Mouse (Mus musculus): ENCODE data around the gene Thada. TPM values are rescaled to one million over a fixed set of nuclear protein-coding genes. Genes with fewer than 3 reads are reported as not detected.
A peak's percentile ranks its signal among the peaks of the same experiment; 100 is the strongest.

The Thada gene
- polyA plus RNA-seq, 1 experiment from 2014 or later, result 10.3 TPM

DNA sequence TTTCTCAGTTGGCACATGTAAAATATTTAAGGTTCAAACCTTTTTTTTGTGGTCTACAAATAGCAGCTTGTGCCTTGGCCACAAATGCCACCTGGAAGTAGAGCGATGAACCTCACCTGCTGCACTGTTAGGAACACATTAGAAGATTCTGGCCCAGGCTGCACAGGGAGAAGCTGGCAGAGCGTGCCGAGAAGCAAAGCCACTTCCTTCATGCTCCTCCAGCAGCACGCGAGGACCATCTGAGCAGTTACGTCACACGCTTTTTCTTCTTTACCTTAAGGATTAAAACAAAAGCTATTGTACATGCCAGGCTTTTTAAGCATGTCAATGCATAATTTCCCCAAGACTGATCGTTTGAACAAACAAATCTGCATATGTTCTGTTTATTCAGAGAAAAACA, 43.1 kb downstream of the Thada start:
- H3K4me3 ChIP-seq, result no peak overlapping the region
- H3K4me1 ChIP-seq, result peaks cover 5% of the 10 kb centered on the region; the same call in 1 of the 2 replicates
- 87% methylated on average over 8 of the region's 8 CpGs for WGBS
- H3K9me3 ChIP-seq (replicated peaks), result no peaks in the 10 kb centered on the region
- H3K36me3 ChIP-seq, result peaks cover 77% of the 10 kb centered on the region
- H3K27ac ChIP-seq (replicated peaks), result no peak overlapping the region
- DNase-seq (ENCODE audit: low spot score), result no peak
- no peaks in the 10 kb centered on the region for H3K27me3 ChIP-seq (ENCODE audit: low read depth, poor library complexity, severe bottlenecking)

DNA sequence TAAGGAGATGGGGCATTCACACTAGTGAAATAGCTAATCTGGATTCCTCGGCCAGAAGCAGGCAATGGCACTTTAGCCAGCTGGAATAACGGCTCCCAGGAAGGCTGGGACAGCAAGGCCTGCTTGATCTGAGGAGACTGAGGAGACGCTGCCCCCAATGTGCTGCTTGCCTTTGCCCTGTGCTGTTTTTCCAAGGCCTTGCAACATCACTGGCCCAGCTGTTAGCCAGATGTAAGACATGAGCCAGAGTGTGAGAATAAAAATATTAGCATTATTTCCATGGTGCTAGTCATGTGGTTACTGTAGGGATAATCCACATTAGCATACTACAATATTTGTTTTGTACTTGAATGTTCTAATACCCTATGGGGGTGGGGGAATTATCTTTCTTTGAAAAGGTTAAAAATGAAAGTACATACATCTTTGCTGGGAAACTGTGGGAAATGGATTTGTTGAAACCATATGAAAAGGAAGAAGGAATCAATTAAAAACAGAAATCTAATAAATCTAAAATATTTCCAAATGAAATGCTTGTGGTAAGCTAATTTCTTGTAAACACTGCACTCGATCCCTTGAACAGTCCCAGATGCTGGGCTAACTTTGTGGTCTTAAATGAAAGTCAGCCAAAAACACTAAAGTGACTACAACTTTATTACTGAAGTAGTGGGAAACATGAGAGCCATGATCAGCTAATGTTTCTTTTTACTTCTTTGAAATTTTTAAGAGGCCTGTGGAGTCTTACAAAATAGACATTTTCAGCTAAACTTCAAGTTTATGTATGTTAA, 43.8 kb downstream of the Thada start:
- Histone ChIP-seq H3K27ac (replicated peaks) (no peak overlapping the region), H3K36me3 (peaks cover 74% of the 10 kb centered on the region), H3K27me3 (ENCODE audit: low read depth, poor library complexity, severe bottlenecking) (no peaks in the 10 kb centered on the region), H3K4me3 (no peak overlapping the region), H3K9me3 (replicated peaks) (no peaks in the 10 kb centered on the region), H3K4me1 (peaks cover 5% of the 10 kb centered on the region; the same call in 1 of the 2 replicates)
- DNase-seq (ENCODE audit: low spot score), result no peak
- WGBS, result 77% methylated on average over 4 of the region's 4 CpGs

DNA sequence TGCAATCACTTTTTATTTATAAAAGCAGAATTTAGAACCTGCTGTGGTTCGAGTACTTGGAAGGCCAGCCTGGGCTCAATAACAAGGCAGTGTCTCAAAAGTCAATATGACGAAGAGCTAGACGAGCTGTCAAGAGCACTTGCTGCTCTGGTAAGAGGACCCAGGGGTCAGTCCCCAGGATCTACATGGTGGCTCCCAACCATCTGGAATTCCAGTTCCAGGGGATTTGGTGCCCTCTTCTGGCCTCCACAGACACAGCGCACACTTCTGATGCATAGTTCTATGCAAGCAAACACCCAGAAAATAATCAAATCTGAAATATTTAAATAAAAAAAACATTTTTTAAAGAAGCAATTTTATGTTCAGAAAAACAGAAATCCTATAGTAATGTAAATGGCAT, 45.0 kb downstream of the Thada start:
- whole genome bisulfite sequencing, result 97% methylated on average over 4 of the region's 4 CpGs
- no peaks in the 10 kb centered on the region for H3K27me3 ChIP-seq (ENCODE audit: low read depth, poor library complexity, severe bottlenecking)
- no peak overlapping the region for H3K4me3 ChIP-seq
- H3K27ac ChIP-seq (replicated peaks), result no peak overlapping the region
- DNase-seq (ENCODE audit: low spot score), result peak; percentile 20
- H3K9me3 ChIP-seq (replicated peaks), result no peaks in the 10 kb centered on the region
- peaks cover 66% of the 10 kb centered on the region for H3K36me3 ChIP-seq
- peaks cover 5% of the 10 kb centered on the region; the same call in 1 of the 2 replicates for H3K4me1 ChIP-seq

DNA sequence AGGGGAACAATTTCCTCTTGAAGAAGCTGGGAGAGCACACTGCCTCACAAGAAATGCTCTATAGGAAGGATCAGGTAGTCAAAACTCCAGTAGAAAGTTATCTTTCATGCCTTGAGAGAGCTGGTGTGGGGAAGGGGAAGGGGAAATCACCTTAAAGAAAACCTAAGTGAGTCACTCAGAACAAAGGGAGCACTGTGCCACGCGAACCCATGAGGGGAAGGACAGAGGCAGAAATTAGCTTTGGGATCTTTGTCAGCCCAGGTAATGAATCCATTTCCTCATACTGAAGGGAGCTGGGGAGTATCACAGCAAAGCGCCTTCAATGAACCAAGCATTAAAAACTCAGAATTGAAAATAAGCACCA, 45.7 kb downstream of the Thada start:
- Histone ChIP-seq H3K4me3 (no peak overlapping the region), H3K27ac (replicated peaks) (no peak overlapping the region), H3K4me1 (peaks cover 5% of the 10 kb centered on the region; the same call in 1 of the 2 replicates), H3K27me3 (ENCODE audit: low read depth, poor library complexity, severe bottlenecking) (no peaks in the 10 kb centered on the region), H3K36me3 (peaks cover 64% of the 10 kb centered on the region), H3K9me3 (replicated peaks) (no peaks in the 10 kb centered on the region)
- WGBS, result 84% methylated on average over 3 of the region's 3 CpGs
- DNase-seq (ENCODE audit: low spot score), result no peak

DNA sequence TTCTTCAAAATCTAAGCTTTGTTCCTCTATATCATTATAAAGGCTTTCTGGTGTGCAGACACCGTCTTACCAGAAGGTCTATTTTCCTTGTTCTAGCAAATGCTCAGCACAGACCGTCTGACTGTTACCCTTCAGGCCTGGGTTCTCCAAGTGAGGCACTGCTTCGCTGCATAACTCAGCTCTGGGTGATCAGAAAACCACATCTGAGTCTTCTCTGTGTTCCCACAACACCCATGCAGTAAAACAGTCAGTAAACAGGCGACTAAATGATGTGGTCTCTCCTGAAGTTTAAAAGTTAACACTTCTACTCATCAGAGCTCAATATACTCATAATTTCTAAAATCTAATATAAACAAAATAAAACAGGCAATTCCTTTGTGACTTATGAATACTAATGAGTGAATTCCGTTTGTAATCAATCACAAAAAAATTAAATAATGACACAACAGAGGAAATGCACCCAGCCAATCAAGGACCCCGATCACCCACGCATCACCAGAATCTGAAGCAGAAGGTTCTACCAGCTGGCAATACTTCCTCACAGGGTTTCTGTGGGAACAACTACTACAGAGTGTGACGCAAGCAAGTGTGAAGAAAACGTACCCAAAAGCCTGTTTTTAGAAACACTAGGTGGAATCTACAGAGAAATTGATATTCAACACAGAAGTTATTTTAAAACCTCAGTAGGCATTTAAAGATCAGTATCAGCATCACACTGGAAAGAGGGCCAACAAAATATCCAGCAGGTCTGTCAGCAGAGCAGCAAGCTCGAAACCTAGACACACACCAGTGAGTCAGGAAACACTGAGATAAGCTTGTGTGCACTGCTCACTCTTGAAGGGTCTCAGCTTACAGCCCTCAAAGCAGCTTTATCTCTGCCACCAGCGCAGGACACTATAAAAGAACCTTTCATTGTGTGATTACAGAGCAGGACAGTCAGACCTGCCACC, 46.4 kb downstream of the Thada start:
- 81% methylated on average over 11 of the region's 11 CpGs for WGBS
- Histone ChIP-seq H3K4me3 (no peak overlapping the region), H3K36me3 (peaks cover 62% of the 10 kb centered on the region), H3K9me3 (replicated peaks) (no peaks in the 10 kb centered on the region), H3K27me3 (ENCODE audit: low read depth, poor library complexity, severe bottlenecking) (no peaks in the 10 kb centered on the region), H3K4me1 (peaks cover 5% of the 10 kb centered on the region; the same call in 1 of the 2 replicates), H3K27ac (replicated peaks) (no peak overlapping the region)
- DNase-seq (ENCODE audit: low spot score), result no peak

DNA sequence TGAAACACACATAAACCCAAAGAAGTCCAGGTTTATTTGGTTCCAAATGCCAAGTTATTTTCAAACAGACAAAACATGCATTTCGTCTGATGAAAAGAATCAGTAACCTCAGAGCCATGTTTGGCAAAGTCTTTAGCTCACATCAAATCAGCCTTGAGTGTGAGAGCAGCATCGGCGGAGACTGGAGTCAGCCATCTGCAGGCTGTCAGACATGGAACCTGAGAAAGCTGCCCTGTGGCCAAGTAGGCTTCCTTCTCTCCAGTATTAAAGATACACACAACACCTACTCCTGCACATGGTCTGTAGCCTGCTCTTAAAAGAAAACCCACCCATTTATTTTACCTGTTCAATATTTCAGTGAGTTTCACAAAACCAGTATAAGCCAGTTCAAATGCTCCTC, 50.1 kb downstream of the Thada start:
- peaks cover 5% of the 10 kb centered on the region; the same call in 1 of the 2 replicates for H3K4me1 ChIP-seq
- H3K9me3 ChIP-seq (replicated peaks), result no peaks in the 10 kb centered on the region
- WGBS, result 93% methylated on average over 3 of the region's 3 CpGs
- H3K27me3 ChIP-seq (ENCODE audit: low read depth, poor library complexity, severe bottlenecking), result no peaks in the 10 kb centered on the region
- no peak for DNase-seq (ENCODE audit: low spot score)
- no peak overlapping the region for H3K4me3 ChIP-seq
- H3K36me3 ChIP-seq, result peaks cover 42% of the 10 kb centered on the region
- H3K27ac ChIP-seq (replicated peaks), result no peak overlapping the region

DNA sequence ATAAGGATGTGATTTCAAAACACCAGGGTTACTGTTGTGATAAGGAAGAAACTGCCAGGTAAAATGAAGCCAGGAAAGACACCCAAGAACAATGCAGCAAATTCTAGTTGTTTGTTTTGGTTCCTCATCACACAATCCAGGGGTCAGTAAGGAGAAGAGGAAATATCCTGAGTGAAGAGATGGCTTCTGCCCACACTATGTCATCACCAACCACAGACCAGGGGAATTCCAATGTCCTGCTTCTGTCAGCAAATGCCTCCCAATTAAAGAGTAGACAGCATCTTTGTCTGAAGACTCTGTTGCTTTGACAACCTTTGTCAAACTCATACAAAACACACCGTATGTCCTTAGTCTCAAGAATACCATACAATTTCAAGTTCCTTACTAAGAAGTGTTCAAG, 57.3 kb downstream of the Thada start:
- Histone ChIP-seq H3K9me3 (replicated peaks) (no peaks in the 10 kb centered on the region), H3K4me1 (no peaks in the 10 kb centered on the region), H3K27me3 (ENCODE audit: low read depth, poor library complexity, severe bottlenecking) (no peaks in the 10 kb centered on the region), H3K4me3 (no peak overlapping the region), H3K27ac (replicated peaks) (no peak overlapping the region), H3K36me3 (peaks cover 27% of the 10 kb centered on the region)
- 88% methylated on average over 1 of the region's 1 CpGs for WGBS
- DNase-seq (ENCODE audit: low spot score), result no peak

DNA sequence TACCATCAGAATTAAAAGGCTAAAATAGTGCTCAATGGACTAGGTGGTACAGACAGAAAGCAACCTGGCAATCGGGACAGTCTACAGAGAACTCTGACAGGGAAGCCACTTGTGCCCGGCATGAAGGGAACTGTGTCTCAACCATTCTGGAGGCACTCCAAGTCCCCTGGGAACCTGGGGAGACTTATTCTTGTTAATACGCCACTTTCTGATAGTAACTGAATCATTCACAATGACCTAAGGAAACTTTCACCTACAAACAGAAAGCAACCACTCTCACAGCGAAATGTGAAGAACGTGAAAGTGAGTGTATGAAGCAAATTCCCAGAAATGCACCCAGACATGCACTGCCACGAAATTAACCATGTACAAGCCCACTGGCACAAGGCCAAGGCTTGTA, 60.4 kb downstream of the Thada start:
- Histone ChIP-seq H3K9me3 (replicated peaks) (no peaks in the 10 kb centered on the region), H3K27me3 (ENCODE audit: low read depth, poor library complexity, severe bottlenecking) (no peaks in the 10 kb centered on the region), H3K27ac (replicated peaks) (no peak overlapping the region), H3K4me1 (no peaks in the 10 kb centered on the region), H3K36me3 (peaks cover 24% of the 10 kb centered on the region), H3K4me3 (no peak overlapping the region)
- DNase-seq (ENCODE audit: low spot score), result no peak
- WGBS, result 91% methylated on average over 6 of the region's 6 CpGs

DNA sequence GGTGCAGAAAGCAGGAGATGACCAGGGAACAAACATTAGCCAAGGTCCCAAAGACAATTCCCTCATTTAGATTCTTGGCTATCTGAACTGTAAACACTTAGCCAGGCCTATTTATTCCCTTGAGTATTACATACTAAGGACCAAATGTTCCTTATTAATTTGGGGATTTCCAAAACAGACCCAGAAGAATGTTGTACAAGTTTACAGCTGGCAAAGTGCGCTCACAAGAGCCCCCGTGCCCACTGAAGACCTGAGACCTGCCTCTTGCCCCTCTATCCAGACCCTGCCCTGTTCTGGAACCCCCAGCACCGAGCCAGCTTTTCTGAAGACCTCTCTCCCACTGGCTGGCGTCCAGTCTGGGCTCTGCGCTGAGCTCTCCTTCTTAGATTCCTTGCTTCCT, 64.2 kb downstream of the Thada start:
- H3K36me3 ChIP-seq, result peaks cover 30% of the 10 kb centered on the region
- H3K4me3 ChIP-seq, result no peak overlapping the region
- DNase-seq (ENCODE audit: low spot score), result no peak
- no peaks in the 10 kb centered on the region for H3K4me1 ChIP-seq
- H3K9me3 ChIP-seq (replicated peaks), result no peaks in the 10 kb centered on the region
- H3K27ac ChIP-seq (replicated peaks), result no peak overlapping the region
- 94% methylated on average over 5 of the region's 5 CpGs for WGBS
- no peaks in the 10 kb centered on the region for H3K27me3 ChIP-seq (ENCODE audit: low read depth, poor library complexity, severe bottlenecking)

DNA sequence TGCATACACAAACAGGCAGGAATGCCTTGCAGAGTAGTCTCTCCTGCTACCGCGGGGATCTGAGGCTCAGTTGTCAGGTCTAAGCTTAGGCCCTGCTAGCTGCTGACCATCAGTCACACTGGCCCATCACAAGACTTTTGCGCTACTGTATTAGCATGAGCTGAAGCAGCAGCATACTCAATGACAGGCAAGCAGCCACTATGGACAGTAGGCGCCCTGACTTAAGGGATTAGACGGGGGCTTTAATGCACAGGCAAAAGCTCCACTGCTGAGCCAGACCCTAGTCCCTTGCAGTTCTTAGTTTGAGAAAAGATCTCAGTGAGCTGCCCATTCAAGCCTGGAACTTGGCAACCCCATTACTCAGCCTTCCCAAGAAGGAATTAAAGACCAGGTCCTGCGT, 66.6 kb downstream of the Thada start:
- Histone ChIP-seq H3K4me1 (no peaks in the 10 kb centered on the region), H3K27me3 (ENCODE audit: low read depth, poor library complexity, severe bottlenecking) (no peaks in the 10 kb centered on the region), H3K27ac (replicated peaks) (no peak overlapping the region), H3K9me3 (replicated peaks) (no peaks in the 10 kb centered on the region), H3K4me3 (no peak overlapping the region), H3K36me3 (peaks cover 48% of the 10 kb centered on the region)
- no peak for DNase-seq (ENCODE audit: low spot score)
- WGBS, result 90% methylated on average over 6 of the region's 6 CpGs

DNA sequence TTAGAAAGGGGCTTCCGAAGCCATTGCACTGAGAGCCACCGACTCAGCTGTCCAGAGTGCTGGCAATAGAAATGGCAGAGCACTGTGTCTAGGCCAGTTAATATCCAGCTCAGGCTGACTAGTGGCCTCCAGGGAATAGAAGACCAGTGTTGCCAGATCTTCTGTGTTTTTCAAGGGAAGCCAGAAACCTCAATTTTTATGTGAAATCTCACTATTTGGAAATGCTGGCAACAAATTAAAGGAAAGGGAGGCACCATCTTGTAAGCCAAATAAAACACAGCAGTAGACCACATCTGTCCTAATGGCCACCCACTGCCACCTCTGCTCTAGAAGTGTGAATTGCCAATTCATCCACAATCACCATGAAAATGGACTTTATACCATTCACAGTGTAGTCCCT, 76.0 kb downstream of the Thada start:
- Histone ChIP-seq H3K4me3 (no peak overlapping the region), H3K36me3 (peaks cover 49% of the 10 kb centered on the region), H3K4me1 (no peaks in the 10 kb centered on the region), H3K27me3 (ENCODE audit: low read depth, poor library complexity, severe bottlenecking) (no peaks in the 10 kb centered on the region), H3K9me3 (replicated peaks) (peaks cover under 1% of the 10 kb centered on the region; the same call in 1 of the 2 replicates), H3K27ac (replicated peaks) (no peak overlapping the region)
- WGBS, result 92% methylated on average over 2 of the region's 2 CpGs
- no peak for DNase-seq (ENCODE audit: low spot score)

DNA sequence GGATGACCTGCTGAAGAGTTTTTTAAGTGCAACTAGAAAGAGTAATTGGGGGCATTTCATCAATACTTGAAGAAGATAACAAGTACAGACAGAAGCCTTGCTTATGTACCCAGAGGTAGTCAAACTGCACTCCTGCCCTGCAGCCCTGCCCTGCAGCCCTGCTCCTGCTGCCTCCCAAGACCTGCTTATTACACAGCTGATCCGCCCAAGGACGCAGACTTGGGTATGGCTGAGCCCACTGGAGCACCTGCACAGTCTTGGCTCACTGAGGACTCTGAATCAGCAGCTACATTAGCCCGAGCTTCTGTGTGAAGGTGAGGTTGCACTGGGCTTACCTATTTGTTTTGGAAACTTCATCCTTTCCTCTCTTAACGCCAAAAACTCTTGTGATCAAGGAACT, 79.8 kb downstream of the Thada start:
- H3K27ac ChIP-seq (replicated peaks), result no peak overlapping the region
- no peak for DNase-seq (ENCODE audit: low spot score)

DNA sequence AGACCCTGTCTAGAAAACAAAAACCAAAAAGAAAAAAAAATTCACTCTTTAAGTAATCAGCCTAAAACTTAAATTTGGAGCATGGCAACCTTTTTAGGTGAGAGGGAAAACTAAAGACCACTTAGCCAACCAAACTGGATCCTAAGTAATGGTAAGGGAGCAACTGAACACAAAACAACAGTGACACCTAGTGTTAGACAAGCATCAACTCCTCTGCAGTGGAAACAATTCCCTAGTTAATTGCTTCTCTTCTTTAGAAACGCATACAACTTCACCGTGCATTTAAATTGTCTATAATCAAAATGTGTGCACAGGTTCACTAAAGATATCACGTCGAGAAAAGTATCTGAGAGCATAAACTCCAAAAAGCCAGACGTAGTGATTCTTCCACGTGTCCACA, 80.3 kb downstream of the Thada start:
- no peak for DNase-seq (ENCODE audit: low spot score)
- Histone ChIP-seq H3K4me1 (no peaks in the 10 kb centered on the region), H3K36me3 (peaks cover 72% of the 10 kb centered on the region), H3K4me3 (no peak overlapping the region), H3K27ac (replicated peaks) (no peak overlapping the region), H3K9me3 (replicated peaks) (peaks cover 6% of the 10 kb centered on the region; the same call in 1 of the 2 replicates), H3K27me3 (ENCODE audit: low read depth, poor library complexity, severe bottlenecking) (no peaks in the 10 kb centered on the region)
- WGBS, result 93% methylated on average over 6 of the region's 6 CpGs

More for the DNA sequence above, 79.8 kb downstream of the Thada start:
- no peaks in the 10 kb centered on the region for H3K27me3 ChIP-seq (ENCODE audit: low read depth, poor library complexity, severe bottlenecking)
- H3K4me1 ChIP-seq, result no peaks in the 10 kb centered on the region
- 93% methylated on average over 4 of the region's 4 CpGs for WGBS
- peaks cover 6% of the 10 kb centered on the region; the same call in 1 of the 2 replicates for H3K9me3 ChIP-seq (replicated peaks)
- no peak overlapping the region for H3K4me3 ChIP-seq
- peaks cover 71% of the 10 kb centered on the region for H3K36me3 ChIP-seq
